Mouse (Mus musculus) embryonic fibroblast, embryonic 13.5 days (primary cell): ENCODE results near the gene Rsrc2. TPM values are rescaled to one million over a fixed set of nuclear protein-coding genes. Genes with fewer than 3 reads are reported as not detected.
"Not testable (repeated sequence)": the region's sequence is repeated elsewhere in the genome, so short reads cannot be mapped to it uniquely, and the experiment has no call there.

Experiments
- H3K27ac ChIP-seq: 2 replicates; pipeline ENCODE4 v1.5.1; 2012; ENCODE audit warnings: low read length, control low read depth, inconsistent platforms; ENCODE audit not compliant: insufficient read depth
- H3K4me1 ChIP-seq: 2 replicates; pipeline ENCODE4 v1.6.1; 2011; ENCODE audit warnings: low read length; ENCODE audit not compliant: control insufficient read depth, insufficient read depth
- H3K4me3 ChIP-seq: 2 replicates; pipeline ENCODE4 v1.5.1; 2011; ENCODE audit warnings: mild to moderate bottlenecking, control low read depth, low read length; ENCODE audit not compliant: insufficient read depth
- CTCF ChIP-seq: IDR thresholded peaks from 2 replicates; pipeline ENCODE4 v1.5.1; 2011; ENCODE audit warnings: mild to moderate bottlenecking, control low read depth, low read length, moderate library complexity, borderline replicate concordance; ENCODE audit not compliant: insufficient read depth
- POLR2A ChIP-seq: IDR thresholded peaks from 2 replicates; pipeline ENCODE4 v1.6.1; 2011; ENCODE audit warnings: low read depth, mild to moderate bottlenecking, control low read depth, low read length, moderate library complexity
- polyA plus RNA-seq: library from polyadenylated mRNA; stranded (reverse); fragments of >200 nt; gene quantifications from 2 replicates; pipeline ENCODE4 v1.2.4, GENCODE M21; 2011; ENCODE audit warnings: low read depth; ENCODE audit not compliant: missing spikeins, insufficient read length

Gene Rsrc2
- 105 and 122 TPM in 2 replicates for polyA plus RNA-seq

- peaks cover 5% of the 10 kb centered on the region for H3K4me1 ChIP-seq
- TF ChIP-seq CTCF = no peak
- peak; percentile 97 for TF ChIP-seq POLR2A
- peak within 1 kb of the TSS; percentile 99 for H3K4me3 ChIP-seq
- peak within 1 kb of the TSS; percentile 98 for H3K27ac ChIP-seq
Measured at GRCm38 (mm10) chr5:123749065-123750064, at the start of gene Rsrc2, which contains the start of gene Kntc1. Gene Rsrc2, minus strand, starts transcription at chr5:123749414. Gene Kntc1, plus strand, starts transcription at chr5:123749716.

DNA sequence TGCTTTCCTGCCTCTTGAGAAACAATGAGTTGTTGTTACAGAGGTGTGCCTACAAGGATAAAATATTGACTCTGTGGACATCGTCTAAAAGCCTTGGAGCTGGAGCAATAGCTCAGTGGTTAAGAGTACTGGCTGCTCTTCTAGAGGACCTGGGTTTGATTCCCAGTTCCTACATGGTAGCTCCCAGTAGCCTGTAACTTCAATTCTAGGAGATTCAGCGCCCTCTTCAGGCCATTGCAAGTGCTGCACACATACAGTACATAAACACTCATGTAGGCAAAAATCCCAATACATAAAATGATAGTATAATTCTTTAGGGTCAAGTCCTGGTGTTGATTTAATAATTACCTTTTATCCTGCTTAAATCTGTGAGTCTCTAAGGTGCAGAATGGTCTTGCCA lies 43.9 kb upstream of the Rsrc2 start:
- no peaks in the 10 kb centered on the region for H3K4me1 ChIP-seq
- no peak overlapping the region for H3K27ac ChIP-seq
- no peak overlapping the region for H3K4me3 ChIP-seq
- TF ChIP-seq CTCF (no peak), POLR2A (no peak)

DNA sequence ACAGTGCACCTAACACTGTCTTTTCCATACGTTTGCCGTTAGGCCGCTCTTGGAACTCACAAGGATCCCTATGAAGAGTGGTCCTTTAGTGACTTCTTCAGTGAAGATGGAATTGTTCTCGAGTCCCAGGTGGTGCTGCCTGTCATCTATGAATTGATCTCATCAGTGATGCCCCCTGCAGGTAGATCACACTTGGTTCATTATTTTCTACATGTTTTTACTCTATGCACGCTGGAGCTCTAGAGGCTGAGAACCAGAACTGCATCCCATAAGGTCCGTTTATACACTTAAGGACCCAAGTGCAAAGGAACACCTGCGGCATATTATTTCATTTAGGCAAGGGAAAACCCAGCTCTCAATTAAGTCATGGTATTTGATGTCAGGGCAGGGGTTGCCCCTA lies 39.8 kb upstream of the Rsrc2 start:
- H3K27ac ChIP-seq = no peak overlapping the region
- H3K4me1 ChIP-seq = no peaks in the 10 kb centered on the region
- no peak for TF ChIP-seq CTCF
- no peak for TF ChIP-seq POLR2A
- H3K4me3 ChIP-seq = no peak overlapping the region

GRCm38 (mm10) chr5:123781864-123782263 lies 32.6 kb upstream of the Rsrc2 start:
- no peak overlapping the region for H3K4me3 ChIP-seq
- no peaks in the 10 kb centered on the region for H3K4me1 ChIP-seq
- H3K27ac ChIP-seq = no peak overlapping the region
- TF ChIP-seq CTCF (no peak), POLR2A (no peak)

DNA sequence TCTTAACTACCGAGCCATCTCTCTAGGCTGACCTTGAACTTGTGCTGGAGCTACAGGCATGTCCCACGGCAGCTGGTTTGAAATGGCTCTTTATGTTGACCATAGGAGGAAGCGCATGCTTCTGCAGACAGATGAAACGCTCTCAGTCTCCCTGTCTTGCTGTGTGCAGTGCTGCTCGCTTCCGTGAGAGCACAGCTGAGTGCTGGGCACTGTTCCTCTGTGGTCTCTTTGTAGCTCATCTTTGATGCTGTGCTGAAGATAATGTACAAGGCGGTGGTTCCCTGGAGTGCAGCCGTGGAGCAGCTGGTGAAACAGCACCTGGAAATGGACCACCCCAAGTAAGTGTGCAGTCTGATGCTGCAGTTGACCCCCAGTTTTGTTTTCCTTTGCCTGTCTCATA lies 31.5 kb upstream of the Rsrc2 start:
- H3K4me3 ChIP-seq = no peak overlapping the region
- H3K4me1 ChIP-seq = no peaks in the 10 kb centered on the region
- no peak for TF ChIP-seq POLR2A
- TF ChIP-seq CTCF = no peak
- no peak overlapping the region for H3K27ac ChIP-seq

DNA sequence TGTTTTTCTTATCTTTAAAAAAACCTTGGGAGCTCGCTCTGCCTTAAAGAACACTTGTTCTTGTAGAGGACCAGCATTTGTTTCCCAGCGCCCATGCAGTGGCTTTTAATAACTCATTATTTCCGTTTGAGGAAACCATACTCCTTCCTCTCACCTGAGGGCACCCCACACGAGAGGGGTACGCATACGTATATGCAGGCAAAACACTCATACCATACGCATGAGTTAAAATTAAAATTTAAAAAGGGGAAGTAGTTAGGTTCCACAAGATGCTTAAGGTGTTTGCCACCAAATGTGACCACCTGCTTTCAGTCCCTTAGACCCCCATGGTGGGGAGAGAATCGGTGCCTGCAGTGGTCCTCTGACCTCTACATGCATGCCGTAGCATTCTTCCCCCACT lies 24.2 kb upstream of the Rsrc2 start:
- H3K4me1 ChIP-seq = no peaks in the 10 kb centered on the region
- no peak overlapping the region for H3K27ac ChIP-seq
- H3K4me3 ChIP-seq = no peak overlapping the region
- no peak for TF ChIP-seq POLR2A

DNA sequence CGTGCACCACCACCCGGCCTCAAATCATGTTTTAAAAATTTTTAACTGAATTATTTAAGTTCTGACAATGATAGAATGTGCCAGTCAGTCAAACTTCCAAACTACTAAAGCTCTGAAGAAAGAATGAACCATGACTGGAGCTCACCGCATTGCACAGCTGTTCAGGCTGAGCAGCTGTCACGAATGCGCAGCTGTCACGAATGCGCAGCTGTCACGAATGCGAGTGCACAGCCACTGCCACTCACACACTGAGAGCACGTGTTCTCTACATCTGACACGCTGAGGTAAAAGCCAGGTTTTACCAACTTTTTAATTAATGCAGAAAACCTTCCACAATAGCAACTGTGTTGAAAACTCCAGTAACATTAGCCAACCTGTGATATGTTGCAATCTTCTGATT lies 17.2 kb upstream of the Rsrc2 start:
- not testable (repeated sequence) for H3K4me1 ChIP-seq, H3K4me3 ChIP-seq, H3K27ac ChIP-seq

DNA sequence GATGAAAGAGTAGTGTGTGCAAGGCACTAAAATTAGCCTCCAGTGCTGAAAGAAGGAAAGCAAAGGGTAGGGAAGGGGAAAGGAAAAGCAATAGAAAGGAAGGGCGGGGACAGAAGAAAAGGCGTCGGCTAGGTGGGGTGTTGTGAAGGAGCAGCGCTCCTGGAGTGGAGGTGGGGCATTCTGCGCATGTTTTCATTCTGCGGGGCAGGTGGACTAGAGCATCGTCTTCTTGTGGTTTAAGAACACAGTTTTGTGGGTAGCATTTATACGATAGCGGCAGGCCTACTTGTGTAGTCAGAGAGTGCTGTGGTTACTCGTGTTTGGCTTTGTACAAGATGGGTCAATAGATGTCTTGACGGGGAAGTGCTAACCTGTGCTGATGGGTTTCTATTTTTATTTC lies 16.3 kb upstream of the Rsrc2 start:
- Histone ChIP-seq H3K4me3 (no peak overlapping the region), H3K4me1 (no peaks in the 10 kb centered on the region), H3K27ac (no peak overlapping the region)
- TF ChIP-seq CTCF = no peak

DNA sequence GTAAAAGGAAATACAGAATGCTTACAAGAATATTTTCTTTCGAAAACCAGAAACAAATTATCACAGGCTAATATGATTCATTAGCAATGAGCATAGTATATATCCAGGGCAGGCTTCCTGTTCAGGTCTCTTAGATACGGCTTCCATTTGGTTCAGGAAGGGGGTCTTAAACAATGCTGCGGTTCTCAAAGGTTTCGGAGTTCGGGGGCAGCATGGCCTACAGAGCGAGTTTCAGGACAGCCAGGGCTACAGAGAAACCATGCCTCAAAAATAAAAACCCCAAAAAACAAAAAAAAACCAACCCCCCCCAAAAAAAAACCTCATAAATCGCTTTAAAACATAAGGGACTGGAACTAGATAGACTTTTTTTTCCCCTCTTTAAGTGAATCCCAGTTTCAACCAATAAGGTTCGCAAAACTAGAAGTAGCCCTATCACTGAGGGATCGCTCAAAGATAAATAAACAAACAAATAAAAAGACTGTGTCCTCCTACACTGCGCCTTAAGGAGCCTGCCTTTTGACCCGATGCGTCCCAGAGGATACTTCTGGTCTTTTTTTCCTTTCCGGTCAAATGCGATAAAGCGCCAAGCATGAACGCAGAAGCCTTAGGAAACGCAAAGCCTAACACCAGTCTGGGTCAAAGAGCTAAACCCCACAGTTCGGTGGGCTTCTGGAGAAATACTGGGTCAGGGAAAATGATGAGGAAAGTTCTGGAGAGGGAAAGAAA lies 712 bp downstream of the Rsrc2 start:
- Histone ChIP-seq H3K4me1 (peaks cover 5% of the 10 kb centered on the region), H3K27ac (peak overlapping the region; percentile 98), H3K4me3 (peak overlapping the region; percentile 99)
- TF ChIP-seq CTCF (no peak), POLR2A (no peak)

GRCm38 (mm10) chr5:123747604-123748003 lies 1.6 kb downstream of the Rsrc2 start:
- Histone ChIP-seq H3K27ac (no peak overlapping the region), H3K4me1 (peaks cover 5% of the 10 kb centered on the region), H3K4me3 (peak overlapping the region; percentile 99)
- TF ChIP-seq POLR2A (no peak), CTCF (no peak)
